Mouse (Mus musculus): ENCODE data around the gene Vmn1r170. TPM values are rescaled to one million over a fixed set of nuclear protein-coding genes. Genes with fewer than 3 reads are reported as not detected.

Gene Vmn1r170
- not detected for polyA plus RNA-seq (2014; fragmentation: Illumina TruSeq; extraction: RNeasy Lipid Tissue Mini Kit (QIAGEN cat#74804))

GRCm38 (mm10) chr7:23605875-23606274 is at the start of gene Vmn1r170:
Vmn1r170 (plus strand) TSS chr7:23606175.

GRCm38 (mm10) chr7:23575226-23575625 is 30.7 kb upstream of the Vmn1r170 start, which contains the start of gene Vmn1r169:
Vmn1r169 (plus strand) TSS chr7:23575526.

GRCm38 (mm10) chr7:23630422-23630821 is 24.4 kb downstream of the Vmn1r170 start, which contains the start of gene Vmn1r171:
Vmn1r171 (plus strand) TSS chr7:23630722.

Other genes starting within 250 kb of the Vmn1r170 start
- gene Nlrp5, start 220.3 kb upstream of the Vmn1r170 start, polyA plus RNA-seq (2014; fragmentation: Illumina TruSeq; extraction: RNeasy Lipid Tissue Mini Kit (QIAGEN cat#74804)), result 52.9 TPM
- gene Vmn1r167, start 99.0 kb upstream of the Vmn1r170 start, polyA plus RNA-seq (2014; fragmentation: Illumina TruSeq; extraction: RNeasy Lipid Tissue Mini Kit (QIAGEN cat#74804)), result not detected
- not detected for gene Vmn1r168, start 66.4 kb upstream of the Vmn1r170 start, polyA plus RNA-seq (2014; fragmentation: Illumina TruSeq; extraction: RNeasy Lipid Tissue Mini Kit (QIAGEN cat#74804))
- not detected for gene Vmn1r169, start 30.6 kb upstream of the Vmn1r170 start, polyA plus RNA-seq (2014; fragmentation: Illumina TruSeq; extraction: RNeasy Lipid Tissue Mini Kit (QIAGEN cat#74804))
- not detected for gene Vmn1r171, start 24.5 kb downstream of the Vmn1r170 start, polyA plus RNA-seq (2014; fragmentation: Illumina TruSeq; extraction: RNeasy Lipid Tissue Mini Kit (QIAGEN cat#74804))
- gene Vmn1r172, start 52.1 kb downstream of the Vmn1r170 start, polyA plus RNA-seq (2014; fragmentation: Illumina TruSeq; extraction: RNeasy Lipid Tissue Mini Kit (QIAGEN cat#74804)), result not detected
- not detected for gene Vmn1r173, start 94.5 kb downstream of the Vmn1r170 start, polyA plus RNA-seq (2014; fragmentation: Illumina TruSeq; extraction: RNeasy Lipid Tissue Mini Kit (QIAGEN cat#74804))
- gene Vmn1r174, start 146.1 kb downstream of the Vmn1r170 start, polyA plus RNA-seq (2014; fragmentation: Illumina TruSeq; extraction: RNeasy Lipid Tissue Mini Kit (QIAGEN cat#74804)), result not detected
- gene Vmn1r175, start 204.5 kb downstream of the Vmn1r170 start, polyA plus RNA-seq (2014; fragmentation: Illumina TruSeq; extraction: RNeasy Lipid Tissue Mini Kit (QIAGEN cat#74804)), result not detected
- not detected for gene Vmn1r176, start 231.2 kb downstream of the Vmn1r170 start, polyA plus RNA-seq (2014; fragmentation: Illumina TruSeq; extraction: RNeasy Lipid Tissue Mini Kit (QIAGEN cat#74804))